Mouse (Mus musculus) kidney, adult 2 months (tissue): Measurements from ENCODE around the gene Fam181a. TPM values are rescaled to one million over a fixed set of nuclear protein-coding genes. Genes with fewer than 3 reads are reported as not detected.

ENCODE experiments used
- DNase-seq: peaks from one replicate; pipeline ENCODE4 v3.0.0; 2021
- H3K27ac ChIP-seq: fragments of 200-500 bp; 2 replicates; pipeline ENCODE4 v1.5.1; 2012; ENCODE audit warnings: low read depth, low read length, control low read depth, inconsistent platforms; ENCODE audit not compliant: insufficient read depth
- H3K27me3 ChIP-seq: fragments of 200-500 bp; replicated peaks from 2 replicates; pipeline ENCODE4 v1.6.1; 2012; ENCODE audit warnings: mild to moderate bottlenecking, moderate library complexity, low read length, inconsistent platforms; ENCODE audit not compliant: control insufficient read depth, insufficient read depth
- H3K36me3 ChIP-seq: fragments of 200-500 bp; 2 replicates; pipeline ENCODE4 v1.6.1; 2012; ENCODE audit warnings: mild to moderate bottlenecking, moderate library complexity, low read length, inconsistent platforms; ENCODE audit not compliant: control insufficient read depth, insufficient read depth
- H3K4me1 ChIP-seq: fragments of 200-500 bp; 2 replicates; pipeline ENCODE4 v1.6.1; 2011; ENCODE audit warnings: low read length; ENCODE audit not compliant: control insufficient read depth, insufficient read depth
- H3K4me3 ChIP-seq: fragments of 200-500 bp; 2 replicates; pipeline ENCODE4 v1.5.1; 2011; ENCODE audit warnings: mild to moderate bottlenecking, low read depth, low read length, control low read depth; ENCODE audit not compliant: insufficient read depth
- CTCF ChIP-seq: fragments of 200-500 bp; conservative IDR thresholded peaks from 2 replicates; pipeline ENCODE4 v1.5.1; 2011; ENCODE audit warnings: low read depth, mild to moderate bottlenecking, control low read depth, low read length, moderate library complexity, mixed read lengths; ENCODE audit not compliant: insufficient read depth, insufficient read length
- POLR2A ChIP-seq: fragments of 200-500 bp; IDR thresholded peaks from one replicate; pipeline ENCODE4 v1.6.1; 2011; ENCODE audit warnings: low read depth, low read length, control low read depth
- WGBS: fragments of 180-500 bp; shearing (Covaris S2); methylation state at CpG from one replicate; pipeline ENCODE4 v1.1.7; 2018; 5-methylcytosine and 5-hydroxymethylcytosine counted together
- polyA plus RNA-seq: library from polyadenylated mRNA; depleted of rRNA; stranded (reverse); fragments of >200 nt; gene quantifications from 2 replicates; pipeline ENCODE4 v1.2.3, GENCODE M21; 2012

Fam181a gene
- polyA plus RNA-seq, 1 experiment: 0.05 TPM

GRCm38 (mm10) chr12:103346945-103347344, 36.2 kb downstream of the Fam181a start:
- Histone ChIP-seq H3K4me3 (no peak overlapping the region), H3K27ac (peak overlapping the region; percentile 32; the same call in 1 of the 2 replicates), H3K4me1 (peaks cover 13% of the 10 kb centered on the region), H3K36me3 (no peaks in the 10 kb centered on the region), H3K27me3 (no peaks in the 10 kb centered on the region)
- 51% methylated on average over 8 of the region's 8 CpGs for WGBS
- TF ChIP-seq CTCF (no peak), POLR2A (no peak)
- no peak for DNase-seq

- H3K4me1 ChIP-seq: peaks cover 13% of the 10 kb centered on the region
- WGBS: 31% methylated on average over 5 of the region's 5 CpGs
- H3K27me3 ChIP-seq: no peaks in the 10 kb centered on the region
- H3K4me3 ChIP-seq: no peak overlapping the region
- no peak for DNase-seq
- 0 out of 2 replicates have a peak overlapping the region, but pooled peaks have one; percentile 1 for H3K27ac ChIP-seq
- H3K36me3 ChIP-seq: no peaks in the 10 kb centered on the region
- no peak for TF ChIP-seq CTCF
- TF ChIP-seq POLR2A: no peak
These were observed 36.6 kb downstream of the Fam181a start for GRCm38 (mm10) chr12:103347406-103347805.

- Histone ChIP-seq H3K27me3 (no peaks in the 10 kb centered on the region), H3K36me3 (no peaks in the 10 kb centered on the region), H3K4me1 (peaks cover 13% of the 10 kb centered on the region), H3K4me3 (no peak overlapping the region), H3K27ac (peak overlapping the region; percentile 28; the same call in 1 of the 2 replicates)
- 2% methylated on average over 3 of the region's 3 CpGs for WGBS
- TF ChIP-seq CTCF (peak; percentile 99), POLR2A (no peak)
- peak; percentile 88 for DNase-seq
These were observed 37.7 kb downstream of the Fam181a start for GRCm38 (mm10) chr12:103348506-103348905.

GRCm38 (mm10) chr12:103352735-103353134, 42.0 kb downstream of the Fam181a start:
- DNase-seq: no peak
- TF ChIP-seq POLR2A (no peak), CTCF (no peak)
- Histone ChIP-seq H3K27ac (no peak overlapping the region), H3K4me3 (no peak overlapping the region), H3K27me3 (no peaks in the 10 kb centered on the region), H3K36me3 (no peaks in the 10 kb centered on the region), H3K4me1 (peaks cover 6% of the 10 kb centered on the region; the same call in 1 of the 2 replicates)
- WGBS: 85% methylated on average over 6 of the region's 6 CpGs

- TF ChIP-seq CTCF: no peak
- no peak for TF ChIP-seq POLR2A
- Histone ChIP-seq H3K27me3 (no peaks in the 10 kb centered on the region), H3K27ac (no peak overlapping the region), H3K36me3 (no peaks in the 10 kb centered on the region), H3K4me1 (no peaks in the 10 kb centered on the region), H3K4me3 (no peak overlapping the region)
- no peak for DNase-seq
- 10% methylated on average over 5 of the region's 5 CpGs for whole genome bisulfite sequencing
These were observed 42.8 kb downstream of the Fam181a start for GRCm38 (mm10) chr12:103353538-103353937.

- H3K4me3 ChIP-seq: no peak within 1 kb of the TSS
- WGBS: 34% methylated on average over 14 of the region's 14 CpGs
- no peaks in the 10 kb centered on the region for H3K27me3 ChIP-seq
- no peak within 1 kb of the TSS for H3K27ac ChIP-seq
- no peaks in the 10 kb centered on the region for H3K36me3 ChIP-seq
- H3K4me1 ChIP-seq: no peaks in the 10 kb centered on the region
- DNase-seq: no peak
- TF ChIP-seq CTCF (no peak), POLR2A (no peak)
These were observed 45.1 kb downstream of the Fam181a start, which contains the start of gene Asb2 for GRCm38 (mm10) chr12:103355746-103356414. TSS of gene Asb2 (minus strand) at chr12:103356001.

- H3K27ac ChIP-seq: no peak overlapping the region
- H3K4me1 ChIP-seq: no peaks in the 10 kb centered on the region
- TF ChIP-seq CTCF (no peak), POLR2A (no peak)
- no peaks in the 10 kb centered on the region for H3K27me3 ChIP-seq
- 87% methylated on average over 4 of the region's 4 CpGs for WGBS
- H3K36me3 ChIP-seq: no peaks in the 10 kb centered on the region
- no peak overlapping the region for H3K4me3 ChIP-seq
- DNase-seq: no peak
These were observed 45.6 kb downstream of the Fam181a start for GRCm38 (mm10) chr12:103356415-103356748.

GRCm38 (mm10) chr12:103358216-103358615, 47.4 kb downstream of the Fam181a start:
- no peak overlapping the region for H3K4me3 ChIP-seq
- no peak for DNase-seq
- WGBS: 71% methylated on average over 8 of the region's 8 CpGs
- no peaks in the 10 kb centered on the region for H3K36me3 ChIP-seq
- no peaks in the 10 kb centered on the region for H3K27me3 ChIP-seq
- no peak overlapping the region for H3K27ac ChIP-seq
- H3K4me1 ChIP-seq: no peaks in the 10 kb centered on the region
- TF ChIP-seq CTCF (no peak), POLR2A (no peak)
